Mouse (Mus musculus) erythroblast, embryonic 14.5 days (primary cell): Measurements from ENCODE around the gene Kif6.

Experiments
- GATA1 ChIP-seq: IDR thresholded peaks from 2 replicates; pipeline ENCODE4 v1.6.1; 2012; ENCODE audit warnings: low read length, inconsistent platforms, mixed read lengths
- TAL1 ChIP-seq: IDR thresholded peaks from 3 replicates; pipeline ENCODE4 v1.6.1; 2012; ENCODE audit warnings: low read length, inconsistent platforms, mixed read lengths

GRCm38 (mm10) chr17:49627011-49627794 is 12.3 kb downstream of the Kif6 start:
- TF ChIP-seq GATA1 (no peak), TAL1 (no peak)
